Mouse (Mus musculus) embryonic facial prominence, embryonic 12.5 days (tissue): ENCODE results near the gene Lrrc49. TPM values are rescaled to one million over a fixed set of nuclear protein-coding genes. Genes with fewer than 3 reads are reported as not detected.

Source experiments
- ATAC-seq: fragments of 200-750 bp; cut with Nextera tagmentation; 2 replicates; pipeline ENCODE4 v1.8.0; 2017; ENCODE audit not compliant: insufficient number of reproducible peaks, insufficient read depth, low FRiP score, low TSS enrichment
- H3K27ac ChIP-seq: fragments of 300-500 bp; sonication (generic); 2 replicates; pipeline ENCODE4 v1.5.1; 2016; ENCODE audit warnings: mild to moderate bottlenecking
- H3K27me3 ChIP-seq: fragments of 300-500 bp; sonication (generic); 2 replicates; pipeline ENCODE4 v1.6.1; 2016; ENCODE audit warnings: mild to moderate bottlenecking, moderate library complexity
- H3K36me3 ChIP-seq: fragments of 300-500 bp; sonication (generic); 2 replicates; pipeline ENCODE4 v1.6.1; 2016; ENCODE audit warnings: mild to moderate bottlenecking
- H3K4me1 ChIP-seq: fragments of 300-500 bp; sonication (generic); 2 replicates; pipeline ENCODE4 v1.6.1; 2016
- H3K4me2 ChIP-seq: fragments of 300-500 bp; sonication (generic); replicated peaks from 2 replicates; pipeline ENCODE4 v1.6.1; 2016; ENCODE audit warnings: mild to moderate bottlenecking, moderate library complexity
- H3K4me3 ChIP-seq: fragments of 300-500 bp; sonication (generic); 2 replicates; pipeline ENCODE4 v1.5.1; 2016; ENCODE audit warnings: mild to moderate bottlenecking
- H3K9ac ChIP-seq: fragments of 300-500 bp; sonication (generic); 2 replicates; pipeline ENCODE4 v1.6.1; 2016; ENCODE audit warnings: mild to moderate bottlenecking, moderate library complexity
- H3K9me3 ChIP-seq: fragments of 300-500 bp; sonication (generic); 2 replicates; pipeline ENCODE4 v1.6.1; 2016; ENCODE audit warnings: mild to moderate bottlenecking, moderate library complexity
- WGBS: fragments of 180-500 bp; shearing (Covaris S2); methylation state at CpG from one replicate; pipeline ENCODE4 v1.1.7; 2016; 5-methylcytosine and 5-hydroxymethylcytosine counted together
- polyA plus RNA-seq: library from polyadenylated mRNA; unstranded; fragments of >200 nt; fragmentation: Nextera tagmentation; extraction: Ambion mirVana; gene quantifications from 2 replicates; pipeline ENCODE4 v1.2.1, GENCODE M21; 2016

Gene Lrrc49
- polyA plus RNA-seq, 1 experiment from 2014 or later = 29.3 TPM

- no peak overlapping the region for H3K27ac ChIP-seq
- no peak for ATAC-seq
- H3K4me2 ChIP-seq = no peak overlapping the region
- H3K4me1 ChIP-seq = peaks cover 3% of the 10 kb centered on the region; the same call in 1 of the 2 replicates
- H3K4me3 ChIP-seq = no peak overlapping the region
- WGBS = 71% methylated on average over 1 of the region's 2 CpGs
- no peaks in the 10 kb centered on the region for H3K36me3 ChIP-seq
- no peak overlapping the region for H3K9ac ChIP-seq
- no peaks in the 10 kb centered on the region for H3K27me3 ChIP-seq
- H3K9me3 ChIP-seq = no peaks in the 10 kb centered on the region
These were observed 62.1 kb downstream of the Lrrc49 start for GRCm38 (mm10) chr9:60625895-60626294.

GRCm38 (mm10) chr9:60616946-60617345 is 71.0 kb downstream of the Lrrc49 start:
- Histone ChIP-seq H3K4me3 (no peak overlapping the region), H3K9me3 (no peaks in the 10 kb centered on the region), H3K4me2 (no peak overlapping the region), H3K9ac (no peak overlapping the region), H3K27ac (no peak overlapping the region), H3K4me1 (no peaks in the 10 kb centered on the region), H3K36me3 (peaks cover 5% of the 10 kb centered on the region; the same call in 1 of the 2 replicates), H3K27me3 (no peaks in the 10 kb centered on the region)
- ATAC-seq = no peak
- WGBS = 69% methylated on average over 9 of the region's 9 CpGs

- H3K4me2 ChIP-seq = no peak overlapping the region
- no peaks in the 10 kb centered on the region for H3K4me1 ChIP-seq
- peaks cover 5% of the 10 kb centered on the region; the same call in 1 of the 2 replicates for H3K36me3 ChIP-seq
- H3K27ac ChIP-seq = no peak overlapping the region
- no peaks in the 10 kb centered on the region for H3K9me3 ChIP-seq
- no peak for ATAC-seq
- H3K27me3 ChIP-seq = no peaks in the 10 kb centered on the region
- no peak overlapping the region for H3K9ac ChIP-seq
- no peak overlapping the region for H3K4me3 ChIP-seq
- WGBS = 81% methylated on average over 7 of the region's 7 CpGs
These were observed 71.6 kb downstream of the Lrrc49 start for GRCm38 (mm10) chr9:60616359-60616758.

- H3K27me3 ChIP-seq = no peaks in the 10 kb centered on the region
- WGBS = 93% methylated on average over 2 of the region's 2 CpGs
- no peaks in the 10 kb centered on the region for H3K9me3 ChIP-seq
- no peak overlapping the region for H3K4me3 ChIP-seq
- H3K4me2 ChIP-seq = no peak overlapping the region
- H3K4me1 ChIP-seq = no peaks in the 10 kb centered on the region
- peaks cover 14% of the 10 kb centered on the region; the same call in 1 of the 2 replicates for H3K36me3 ChIP-seq
- H3K9ac ChIP-seq = no peak overlapping the region
- no peak overlapping the region for H3K27ac ChIP-seq
- ATAC-seq = no peak
These were observed 75.7 kb downstream of the Lrrc49 start for GRCm38 (mm10) chr9:60612260-60612659.

- H3K36me3 ChIP-seq = peaks cover 14% of the 10 kb centered on the region; the same call in 1 of the 2 replicates
- H3K9me3 ChIP-seq = no peaks in the 10 kb centered on the region
- WGBS = 76% methylated on average over 13 of the region's 13 CpGs
- H3K4me3 ChIP-seq = no peak overlapping the region
- H3K27me3 ChIP-seq = no peaks in the 10 kb centered on the region
- H3K9ac ChIP-seq = no peak overlapping the region
- no peak for ATAC-seq
- H3K4me2 ChIP-seq = no peak overlapping the region
- no peak overlapping the region for H3K27ac ChIP-seq
- no peaks in the 10 kb centered on the region for H3K4me1 ChIP-seq
These were observed 77.8 kb downstream of the Lrrc49 start for GRCm38 (mm10) chr9:60610194-60610593.

- ATAC-seq = no peak
- no peak overlapping the region for H3K4me3 ChIP-seq
- H3K9ac ChIP-seq = no peak overlapping the region
- H3K27me3 ChIP-seq = no peaks in the 10 kb centered on the region
- no peaks in the 10 kb centered on the region for H3K9me3 ChIP-seq
- no peak overlapping the region for H3K4me2 ChIP-seq
- WGBS = 91% methylated on average over 9 of the region's 9 CpGs
- H3K27ac ChIP-seq = no peak overlapping the region
- peaks cover 14% of the 10 kb centered on the region; the same call in 1 of the 2 replicates for H3K36me3 ChIP-seq
- H3K4me1 ChIP-seq = no peaks in the 10 kb centered on the region
These were observed 79.1 kb downstream of the Lrrc49 start for GRCm38 (mm10) chr9:60608857-60609256.

- Histone ChIP-seq H3K27ac (no peak overlapping the region), H3K27me3 (no peaks in the 10 kb centered on the region), H3K9me3 (no peaks in the 10 kb centered on the region), H3K4me3 (no peak overlapping the region), H3K4me2 (no peak overlapping the region), H3K4me1 (no peaks in the 10 kb centered on the region), H3K9ac (no peak overlapping the region), H3K36me3 (peaks cover 12% of the 10 kb centered on the region; the same call in 1 of the 2 replicates)
- WGBS = 86% methylated on average over 3 of the region's 3 CpGs
- ATAC-seq = no peak
These were observed 79.9 kb downstream of the Lrrc49 start for GRCm38 (mm10) chr9:60608086-60608485.

- no peak overlapping the region for H3K4me2 ChIP-seq
- no peak overlapping the region for H3K27ac ChIP-seq
- no peaks in the 10 kb centered on the region for H3K4me1 ChIP-seq
- WGBS = 71% methylated on average over 2 of the region's 2 CpGs
- ATAC-seq = no peak
- H3K27me3 ChIP-seq = no peaks in the 10 kb centered on the region
- no peaks in the 10 kb centered on the region for H3K9me3 ChIP-seq
- no peak overlapping the region for H3K4me3 ChIP-seq
- peaks cover 12% of the 10 kb centered on the region for H3K36me3 ChIP-seq
- no peak overlapping the region for H3K9ac ChIP-seq
These were observed 83.0 kb downstream of the Lrrc49 start for GRCm38 (mm10) chr9:60604971-60605370.

GRCm38 (mm10) chr9:60601936-60602335 is 86.0 kb downstream of the Lrrc49 start:
- Histone ChIP-seq H3K27me3 (no peaks in the 10 kb centered on the region), H3K4me3 (no peak overlapping the region), H3K27ac (no peak overlapping the region), H3K36me3 (peaks cover 4% of the 10 kb centered on the region; the same call in 1 of the 2 replicates), H3K9me3 (no peaks in the 10 kb centered on the region), H3K4me2 (no peak overlapping the region), H3K4me1 (no peaks in the 10 kb centered on the region), H3K9ac (no peak overlapping the region)
- WGBS = 76% methylated on average over 10 of the region's 10 CpGs
- ATAC-seq = no peak

- Histone ChIP-seq H3K27me3 (no peaks in the 10 kb centered on the region), H3K36me3 (peaks cover 4% of the 10 kb centered on the region; the same call in 1 of the 2 replicates)
- WGBS = 89% methylated on average over 4 of the region's 4 CpGs
These were observed 87.7 kb downstream of the Lrrc49 start for GRCm38 (mm10) chr9:60600273-60600672.

GRCm38 (mm10) chr9:60599489-60599888 is 88.5 kb downstream of the Lrrc49 start:
- H3K4me2 ChIP-seq = no peak overlapping the region
- H3K9me3 ChIP-seq = no peaks in the 10 kb centered on the region
- H3K4me1 ChIP-seq = no peaks in the 10 kb centered on the region
- ATAC-seq = no peak
- 73% methylated on average over 2 of the region's 2 CpGs for WGBS
- H3K4me3 ChIP-seq = no peak overlapping the region
- no peak overlapping the region for H3K9ac ChIP-seq
- no peak overlapping the region for H3K27ac ChIP-seq
- peaks cover 4% of the 10 kb centered on the region; the same call in 1 of the 2 replicates for H3K36me3 ChIP-seq
- H3K27me3 ChIP-seq = no peaks in the 10 kb centered on the region

More at GRCm38 (mm10) chr9:60600273-60600672, 87.7 kb downstream of the Lrrc49 start:
- no peak overlapping the region for H3K4me3 ChIP-seq
- H3K9me3 ChIP-seq = no peaks in the 10 kb centered on the region
- no peak overlapping the region for H3K27ac ChIP-seq
- H3K4me2 ChIP-seq = no peak overlapping the region
- no peak overlapping the region for H3K9ac ChIP-seq
- no peak for ATAC-seq
- no peaks in the 10 kb centered on the region for H3K4me1 ChIP-seq

- Histone ChIP-seq H3K9me3 (no peaks in the 10 kb centered on the region), H3K4me2 (no peak overlapping the region), H3K4me3 (no peak overlapping the region), H3K4me1 (no peaks in the 10 kb centered on the region), H3K27me3 (no peaks in the 10 kb centered on the region), H3K36me3 (peaks cover 10% of the 10 kb centered on the region; the same call in 1 of the 2 replicates), H3K9ac (no peak overlapping the region), H3K27ac (no peak overlapping the region)
- no peak for ATAC-seq
- WGBS = 66% methylated on average over 7 of the region's 7 CpGs
These were observed 92.6 kb downstream of the Lrrc49 start for GRCm38 (mm10) chr9:60595406-60595805.
